Mouse (Mus musculus): ENCODE measurements around the gene Cyp2c54.
"Not testable (repeated sequence)": the region's sequence is repeated elsewhere in the genome, so short reads cannot be mapped to it uniquely, and the experiment has no call there.

Cyp2c54 gene

DNA sequence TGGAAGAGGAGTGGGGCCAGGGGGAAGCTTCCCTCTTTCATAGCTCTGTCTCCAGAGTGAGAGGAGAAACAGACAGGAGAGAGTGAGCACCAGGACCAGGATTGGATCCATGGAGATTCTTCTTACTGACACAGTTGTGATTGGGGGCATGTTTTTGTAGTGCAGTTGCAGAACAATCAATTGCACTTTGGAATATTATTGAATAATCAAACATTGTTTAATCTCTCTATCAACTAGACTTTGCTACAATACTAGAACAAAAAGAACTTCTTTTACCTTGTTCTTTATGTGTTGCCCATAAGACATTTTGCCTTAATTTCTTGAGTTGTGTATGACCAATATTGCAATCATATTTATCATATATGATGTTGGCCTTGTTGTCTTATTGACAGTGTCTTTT lies at the start of gene Cyp2c54:
TSS of gene Cyp2c54 (minus strand) at position 127 of the 400 bp plus-strand sequence.
- no peak for DNase-seq (ENCODE audit: low spot score)

DNA sequence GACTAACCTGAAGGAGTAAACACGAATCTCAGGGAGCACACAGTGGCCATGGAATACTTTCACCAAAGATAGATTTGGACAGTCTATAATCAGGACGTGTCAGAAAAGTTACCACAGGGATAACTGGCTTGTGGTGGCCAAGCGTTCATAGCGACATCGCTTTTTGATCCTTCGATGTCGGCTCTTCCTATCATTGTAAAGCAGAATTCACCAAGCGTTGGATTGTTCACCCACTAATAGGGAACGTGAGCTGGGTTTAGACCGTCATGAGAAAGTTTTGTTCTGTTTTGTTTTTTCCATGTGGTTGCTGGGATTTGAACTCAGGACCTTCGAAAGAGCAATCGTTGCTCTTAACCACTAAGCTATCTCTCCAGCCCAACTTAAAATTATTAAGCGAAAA lies 46.0 kb upstream of the Cyp2c54 start:
- not testable (repeated sequence) for DNase-seq (ENCODE audit: low spot score)

GRCm38 (mm10) chr19:40091111-40091510 lies 17.5 kb upstream of the Cyp2c54 start:
- no peak for DNase-seq (ENCODE audit: low spot score)

- DNase-seq (ENCODE audit: low spot score): not testable (repeated sequence)
Measured at GRCm38 (mm10) chr19:40089421-40089820, 15.8 kb upstream of the Cyp2c54 start, which contains the start of gene Cyp2c50. Cyp2c50 (plus strand) TSS chr19:40089688.

GRCm38 (mm10) chr19:40088381-40088780 lies 14.8 kb upstream of the Cyp2c54 start:
- DNase-seq (ENCODE audit: low spot score): no peak

DNA sequence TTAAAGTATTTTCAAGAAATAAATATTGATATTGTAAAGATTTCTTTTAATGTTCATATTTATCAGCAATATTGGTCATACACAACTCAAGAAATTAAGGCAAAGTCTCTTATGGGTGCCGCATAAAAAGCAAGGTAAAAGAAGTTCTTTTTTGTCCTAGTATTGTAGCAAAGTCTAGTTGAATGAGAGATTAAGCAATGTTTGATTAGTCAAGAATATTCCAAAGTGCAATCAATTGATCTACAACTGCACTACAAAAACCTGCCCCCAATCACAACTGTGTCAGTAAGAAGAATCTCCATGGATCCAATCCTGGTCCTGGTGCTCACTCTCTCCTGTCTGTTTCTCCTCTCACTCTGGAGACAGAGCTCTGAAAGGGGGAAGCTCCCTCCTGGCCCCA lies 81.5 kb downstream of the Cyp2c54 start, which contains the start of gene Cyp2c37:
TSS of gene Cyp2c37 (plus strand) at position 285 of the 400 bp plus-strand sequence.
- DNase-seq (ENCODE audit: low spot score): not testable (repeated sequence)

GRCm38 (mm10) chr19:39989471-39989870 lies 84.2 kb downstream of the Cyp2c54 start:
- no peak for DNase-seq (ENCODE audit: low spot score)
